Mouse (Mus musculus): Measurements from ENCODE around the gene Zfp113.

- TF ChIP-seq CTCF (IDR thresholded peaks at IDR 0.05; ENCODE audit: borderline replicate concordance, insufficient read depth, low read length), result no peak
- TF ChIP-seq POLR2A (IDR thresholded peaks at IDR 0.05; ENCODE audit: low read depth, low read length), result peak; percentile 62
Observed at GRCm38 (mm10) chr5:138171695-138172491, 16.3 kb upstream of the Zfp113 start, which contains the start of the genes Ap4m1 and Mcm7.
